Mouse (Mus musculus): ENCODE data around the gene Upp2. TPM values are rescaled to one million over a fixed set of nuclear protein-coding genes. Genes with fewer than 3 reads are reported as not detected.
A peak's percentile ranks its signal among the peaks of the same experiment; 100 is the strongest.

Gene Upp2
- polyA plus RNA-seq, 1 experiment from 2014 or later, result 45.7 TPM

DNA sequence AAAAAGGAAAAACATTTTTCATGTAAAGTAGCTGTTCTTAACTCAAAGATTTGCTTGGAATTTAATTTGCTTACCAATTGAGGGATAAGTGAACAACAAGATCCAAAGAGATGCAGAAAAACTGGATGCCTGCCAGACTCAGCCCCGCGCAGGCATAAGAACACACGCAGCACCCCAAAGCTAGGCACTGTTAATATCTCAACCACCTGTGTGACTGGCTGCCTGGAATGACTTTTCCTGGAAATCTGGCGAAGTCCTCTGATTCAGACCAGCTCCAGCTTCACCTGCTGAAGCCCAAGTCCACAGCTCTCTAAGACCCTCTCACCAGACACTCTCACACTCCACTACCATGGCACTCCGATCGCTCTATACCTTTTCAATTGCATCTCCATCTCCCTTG, 42.7 kb upstream of the Upp2 start:
- H3K27me3 ChIP-seq (ENCODE audit: insufficient read depth, low read length), result no peaks in the 10 kb centered on the region
- TF ChIP-seq CTCF (IDR thresholded peaks at IDR 0.05; ENCODE audit: low read depth) (no peak), EP300 (IDR thresholded peaks at IDR 0.05; ENCODE audit: low read depth) (no peak)
- no peak overlapping the region for H3K4me2 ChIP-seq (ENCODE audit: low read depth, low read length)
- 72% methylated on average over 6 of the region's 6 CpGs for WGBS (ENCODE audit: insufficient replicate concordance)
- H3K9me3 ChIP-seq (ENCODE audit: low read length), result no peaks in the 10 kb centered on the region
- H3K4me3 ChIP-seq (ENCODE audit: low read depth, low read length), result no peak overlapping the region
- H3K36me3 ChIP-seq (replicated peaks; ENCODE audit: insufficient read depth, low read length), result no peaks in the 10 kb centered on the region
- DNase-seq, result no peak
- ATAC-seq, result no peak
- peaks cover 10% of the 10 kb centered on the region for H3K4me1 ChIP-seq (ENCODE audit: insufficient read depth)
- no peak overlapping the region for H3K27ac ChIP-seq (ENCODE audit: low read depth)
- no peak overlapping the region for H3K9ac ChIP-seq (replicated peaks)

DNA sequence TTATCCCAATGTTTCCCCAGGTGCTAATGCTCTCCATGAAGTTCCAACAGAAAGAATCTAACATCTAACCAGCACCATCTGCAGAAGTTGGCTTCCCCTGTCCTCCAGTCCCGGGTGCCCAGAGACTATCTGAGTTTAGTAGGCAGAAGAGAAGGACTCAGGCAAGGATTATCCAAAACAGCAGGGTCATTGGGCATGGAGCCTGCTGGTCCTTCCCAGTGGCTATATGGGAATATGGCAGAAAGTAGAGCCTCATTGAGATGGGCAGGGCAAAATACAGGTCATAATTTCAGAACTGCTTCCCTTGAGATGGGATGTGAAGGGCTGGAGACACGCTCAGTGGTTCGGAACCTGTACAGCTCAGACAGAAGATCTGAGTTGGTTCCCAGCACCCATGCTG, 39.3 kb upstream of the Upp2 start:
- Histone ChIP-seq H3K4me2 (ENCODE audit: low read depth, low read length) (no peak overlapping the region), H3K4me3 (ENCODE audit: low read depth, low read length) (no peak overlapping the region), H3K27me3 (ENCODE audit: insufficient read depth, low read length) (no peaks in the 10 kb centered on the region), H3K9ac (replicated peaks) (no peak overlapping the region), H3K9me3 (ENCODE audit: low read length) (no peaks in the 10 kb centered on the region), H3K36me3 (replicated peaks; ENCODE audit: insufficient read depth, low read length) (no peaks in the 10 kb centered on the region), H3K27ac (ENCODE audit: low read depth) (no peak overlapping the region), H3K4me1 (ENCODE audit: insufficient read depth) (peaks cover 28% of the 10 kb centered on the region)
- TF ChIP-seq CTCF (IDR thresholded peaks at IDR 0.05; ENCODE audit: low read depth), result no peak
- no peak for TF ChIP-seq EP300 (IDR thresholded peaks at IDR 0.05; ENCODE audit: low read depth)
- ATAC-seq (no peak), DNase-seq (no peak)
- WGBS (ENCODE audit: insufficient replicate concordance), result 74% methylated on average over 3 of the region's 3 CpGs

DNA sequence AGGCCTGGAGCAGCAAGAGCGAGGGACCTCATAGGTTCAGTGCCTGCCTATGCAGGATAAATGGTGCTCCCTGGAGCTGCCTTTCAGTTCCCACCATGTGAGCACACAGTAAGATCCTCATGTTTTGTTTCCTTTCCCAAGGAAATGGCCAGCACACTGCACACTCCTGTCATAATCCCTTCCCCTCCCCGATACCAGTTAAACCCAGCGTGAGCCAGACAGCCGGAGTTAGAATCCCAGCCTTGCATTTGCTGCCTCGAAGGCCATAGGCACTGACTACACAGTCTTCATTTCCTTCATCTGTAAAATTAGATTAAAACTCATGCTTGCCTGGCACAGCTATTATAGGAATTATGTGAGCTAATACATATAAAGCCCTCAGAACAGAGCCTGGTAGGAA, 37.7 kb upstream of the Upp2 start:
- no peak overlapping the region for H3K4me2 ChIP-seq (ENCODE audit: low read depth, low read length)
- no peak overlapping the region for H3K27ac ChIP-seq (ENCODE audit: low read depth)
- H3K9ac ChIP-seq (replicated peaks), result no peak overlapping the region
- 84% methylated on average over 5 of the region's 5 CpGs for WGBS (ENCODE audit: insufficient replicate concordance)
- ATAC-seq (no peak), DNase-seq (no peak)
- no peaks in the 10 kb centered on the region for H3K36me3 ChIP-seq (replicated peaks; ENCODE audit: insufficient read depth, low read length)
- H3K9me3 ChIP-seq (ENCODE audit: low read length), result no peaks in the 10 kb centered on the region
- H3K27me3 ChIP-seq (ENCODE audit: insufficient read depth, low read length), result no peaks in the 10 kb centered on the region
- peaks cover 43% of the 10 kb centered on the region for H3K4me1 ChIP-seq (ENCODE audit: insufficient read depth)
- H3K4me3 ChIP-seq (ENCODE audit: low read depth, low read length), result no peak overlapping the region
- no peak for TF ChIP-seq EP300 (IDR thresholded peaks at IDR 0.05; ENCODE audit: low read depth)
- TF ChIP-seq CTCF (IDR thresholded peaks at IDR 0.05; ENCODE audit: low read depth), result no peak

DNA sequence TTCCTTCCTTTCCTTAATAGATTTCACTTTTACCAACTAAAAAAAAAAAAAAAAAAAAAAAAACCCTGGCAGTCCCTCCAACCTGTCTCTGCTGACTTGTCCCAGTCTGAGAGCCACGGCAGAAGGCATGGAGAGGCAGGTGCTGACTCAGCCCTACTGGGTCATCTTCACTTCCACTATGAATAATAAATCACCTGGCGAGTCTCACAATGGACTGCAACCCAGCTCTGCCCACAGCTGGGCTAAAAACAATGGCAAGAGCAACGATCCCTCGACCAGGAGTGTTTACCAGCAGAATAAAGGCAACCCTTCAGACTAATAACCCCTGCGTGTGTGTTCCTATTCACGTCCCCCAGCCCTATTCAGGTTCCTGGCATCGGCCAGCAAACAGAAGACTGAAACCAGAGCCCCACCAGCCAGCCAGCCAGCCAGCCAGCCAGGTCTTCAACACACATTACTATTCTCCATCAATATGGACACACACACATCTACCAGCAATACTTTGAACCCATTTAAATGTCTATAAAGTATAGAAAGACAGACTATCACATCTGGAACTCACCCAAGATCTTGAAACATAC, 37.1 kb upstream of the Upp2 start:
- no peak overlapping the region for H3K4me2 ChIP-seq (ENCODE audit: low read depth, low read length)

DNA sequence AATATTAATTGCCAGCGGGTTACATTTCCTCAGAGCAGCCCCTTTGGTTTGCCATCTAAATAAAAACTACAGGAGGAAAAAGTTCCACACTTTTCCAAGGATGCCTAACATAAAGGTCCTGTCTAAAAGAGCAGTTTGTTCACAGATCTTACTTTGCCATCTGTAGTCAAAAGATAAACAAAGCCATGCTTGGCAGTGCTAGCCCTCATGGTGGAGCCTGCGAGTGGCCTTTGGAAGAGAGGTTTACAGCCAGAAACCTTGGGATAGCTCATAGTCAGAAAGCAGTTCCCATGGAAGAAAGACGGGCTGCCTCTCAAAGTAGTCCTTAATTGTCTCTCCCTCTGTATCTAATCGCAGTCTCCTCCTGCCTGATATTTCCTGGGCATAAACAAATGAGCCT, 36.6 kb upstream of the Upp2 start:
- no peaks in the 10 kb centered on the region for H3K36me3 ChIP-seq (replicated peaks; ENCODE audit: insufficient read depth, low read length)
- TF ChIP-seq CTCF (IDR thresholded peaks at IDR 0.05; ENCODE audit: low read depth) (0 out of 2 replicates have a peak, but pooled peaks have one; percentile 20), EP300 (IDR thresholded peaks at IDR 0.05; ENCODE audit: low read depth) (no peak)
- no peaks in the 10 kb centered on the region for H3K27me3 ChIP-seq (ENCODE audit: insufficient read depth, low read length)
- H3K4me2 ChIP-seq (ENCODE audit: low read depth, low read length), result no peak overlapping the region
- no peak overlapping the region for H3K27ac ChIP-seq (ENCODE audit: low read depth)
- DNase-seq, result no peak
- ATAC-seq, result no peak
- H3K9me3 ChIP-seq (ENCODE audit: low read length), result no peaks in the 10 kb centered on the region
- peaks cover 48% of the 10 kb centered on the region for H3K4me1 ChIP-seq (ENCODE audit: insufficient read depth)
- 65% methylated on average over 4 of the region's 4 CpGs for WGBS (ENCODE audit: insufficient replicate concordance)
- H3K9ac ChIP-seq (replicated peaks), result no peak overlapping the region
- H3K4me3 ChIP-seq (ENCODE audit: low read depth, low read length), result no peak overlapping the region

More for the DNA sequence above, 37.1 kb upstream of the Upp2 start:
- Histone ChIP-seq H3K36me3 (replicated peaks; ENCODE audit: insufficient read depth, low read length) (no peaks in the 10 kb centered on the region), H3K9ac (replicated peaks) (no peak overlapping the region), H3K9me3 (ENCODE audit: low read length) (no peaks in the 10 kb centered on the region), H3K27me3 (ENCODE audit: insufficient read depth, low read length) (no peaks in the 10 kb centered on the region), H3K27ac (ENCODE audit: low read depth) (peak overlapping the region; percentile 18; the same call in 1 of the 2 replicates), H3K4me1 (ENCODE audit: insufficient read depth) (peaks cover 48% of the 10 kb centered on the region), H3K4me3 (ENCODE audit: low read depth, low read length) (no peak overlapping the region)
- WGBS (ENCODE audit: insufficient replicate concordance), result 67% methylated on average over 7 of the region's 7 CpGs
- DNase-seq (no peak), ATAC-seq (no peak)
- TF ChIP-seq CTCF (IDR thresholded peaks at IDR 0.05; ENCODE audit: low read depth) (no peak), EP300 (IDR thresholded peaks at IDR 0.05; ENCODE audit: low read depth) (no peak)

DNA sequence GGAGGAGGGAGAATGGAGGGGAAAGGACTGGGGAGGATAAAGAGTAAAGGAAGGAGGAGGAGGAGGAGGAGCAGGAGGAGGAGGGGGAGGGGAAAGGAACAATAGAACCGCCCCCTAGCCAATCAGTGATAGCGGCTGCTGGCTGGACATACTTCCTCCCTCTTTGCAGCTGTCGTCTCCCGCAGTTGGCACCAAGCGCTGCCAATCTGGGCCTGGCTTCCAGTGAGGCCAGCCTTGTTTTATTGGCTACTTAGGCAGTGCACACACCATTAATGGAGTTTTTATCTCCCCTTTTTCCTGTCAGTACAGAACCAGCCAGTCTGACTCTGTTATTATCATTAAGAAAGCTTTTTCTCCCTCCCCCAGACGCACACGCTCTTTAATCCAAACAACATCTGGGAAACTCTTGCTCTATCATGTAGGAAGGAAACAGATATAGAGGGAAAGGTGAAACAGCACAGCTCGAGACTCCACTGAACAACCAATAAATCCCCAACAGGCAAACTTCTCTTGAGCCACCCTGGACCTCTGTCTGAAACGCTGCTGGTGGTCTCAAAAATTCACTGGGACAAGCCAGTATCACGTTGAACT, 34.7 kb upstream of the Upp2 start:
- no peaks in the 10 kb centered on the region for H3K27me3 ChIP-seq (ENCODE audit: insufficient read depth, low read length)
- H3K9me3 ChIP-seq (ENCODE audit: low read length), result no peaks in the 10 kb centered on the region
- H3K36me3 ChIP-seq (replicated peaks; ENCODE audit: insufficient read depth, low read length), result no peaks in the 10 kb centered on the region
- H3K9ac ChIP-seq (replicated peaks), result no peak overlapping the region
- H3K27ac ChIP-seq (ENCODE audit: low read depth), result peak overlapping the region; percentile 51; the same call in 1 of the 2 replicates
- ATAC-seq (peak; percentile 70), DNase-seq (peak; percentile 69)
- H3K4me3 ChIP-seq (ENCODE audit: low read depth, low read length), result no peak overlapping the region
- no peak for TF ChIP-seq CTCF (IDR thresholded peaks at IDR 0.05; ENCODE audit: low read depth)
- no peak for TF ChIP-seq EP300 (IDR thresholded peaks at IDR 0.05; ENCODE audit: low read depth)
- 21% methylated on average over 10 of the region's 10 CpGs for WGBS (ENCODE audit: insufficient replicate concordance)
- H3K4me1 ChIP-seq (ENCODE audit: insufficient read depth), result peaks cover 55% of the 10 kb centered on the region
- 0 out of 2 replicates have a peak overlapping the region, but pooled peaks have one; percentile 14 for H3K4me2 ChIP-seq (ENCODE audit: low read depth, low read length)

Measured in liver, postnatal 0 days (tissue).